Mouse (Mus musculus) lung, embryonic 15.5 days (tissue): ENCODE measurements around the gene Rpl22. TPM values are rescaled to one million over a fixed set of nuclear protein-coding genes. Genes with fewer than 3 reads are reported as not detected.

Experiments
- ATAC-seq: fragments of 200-750 bp; cut with Nextera tagmentation; 2 replicates; pipeline ENCODE4 v1.8.0; 2017; ENCODE audit warnings: moderate number of reproducible peaks, borderline replicate concordance; ENCODE audit not compliant: low FRiP score, low TSS enrichment; ENCODE audit errors: extremely low read depth
- H3K27ac ChIP-seq: fragments of 300-500 bp; sonication (generic); 2 replicates; pipeline ENCODE4 v1.5.1; 2015; ENCODE audit warnings: moderate library complexity, mild to moderate bottlenecking, inconsistent platforms
- H3K27me3 ChIP-seq: fragments of 300-500 bp; sonication (generic); 2 replicates; pipeline ENCODE4 v1.6.1; 2015; ENCODE audit warnings: inconsistent platforms
- H3K36me3 ChIP-seq: fragments of 300-500 bp; sonication (generic); 2 replicates; pipeline ENCODE4 v1.6.1; 2015; ENCODE audit warnings: inconsistent platforms
- H3K4me1 ChIP-seq: fragments of 300-500 bp; sonication (generic); 2 replicates; pipeline ENCODE4 v1.6.1; 2015; ENCODE audit warnings: inconsistent platforms
- H3K4me2 ChIP-seq: fragments of 300-500 bp; sonication (generic); 2 replicates; pipeline ENCODE4 v1.6.1; 2015; ENCODE audit warnings: inconsistent platforms, mild to moderate bottlenecking, moderate library complexity
- H3K4me3 ChIP-seq: fragments of 300-500 bp; sonication (generic); 2 replicates; pipeline ENCODE4 v1.5.1; 2015; ENCODE audit warnings: mild to moderate bottlenecking, inconsistent platforms
- H3K9ac ChIP-seq: fragments of 300-500 bp; sonication (generic); 2 replicates; pipeline ENCODE4 v1.6.1; 2015; ENCODE audit warnings: inconsistent platforms
- H3K9me3 ChIP-seq: fragments of 300-500 bp; sonication (generic); 2 replicates; pipeline ENCODE4 v1.6.1; 2016; ENCODE audit warnings: inconsistent platforms
- WGBS: fragments of 180-500 bp; shearing (Covaris S2); methylation state at CpG from one replicate; pipeline ENCODE4 v1.1.7; 2015; 5-methylcytosine and 5-hydroxymethylcytosine counted together
- polyA plus RNA-seq: library from polyadenylated mRNA; unstranded; fragments of >200 nt; fragmentation: Nextera tagmentation; extraction: Ambion mirVana; gene quantifications from 2 replicates; pipeline ENCODE4 v1.2.1, GENCODE M21; 2015

Gene Rpl22
- polyA plus RNA-seq, 1 experiment from 2014 or later, result 354 TPM

DNA sequence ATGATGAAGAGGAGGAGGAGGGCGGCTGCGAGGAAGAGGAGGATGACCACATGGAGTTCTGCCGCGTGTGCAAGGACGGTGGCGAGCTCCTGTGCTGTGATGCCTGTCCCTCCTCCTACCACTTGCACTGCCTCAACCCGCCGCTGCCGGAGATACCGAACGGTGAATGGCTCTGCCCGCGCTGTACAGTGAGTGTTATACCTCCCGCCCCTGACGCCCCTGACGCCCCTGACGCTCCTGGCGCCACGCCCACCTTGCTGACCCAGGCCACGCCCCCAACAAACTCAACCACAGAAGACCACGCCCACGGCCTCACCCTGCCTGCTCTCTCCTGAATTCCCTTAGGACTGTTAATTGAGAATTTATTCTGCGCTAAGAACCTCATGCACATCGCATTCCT, 35.3 kb downstream of the Rpl22 start:
- ATAC-seq, result peak; percentile 12; the same call in 1 of the 2 replicates

DNA sequence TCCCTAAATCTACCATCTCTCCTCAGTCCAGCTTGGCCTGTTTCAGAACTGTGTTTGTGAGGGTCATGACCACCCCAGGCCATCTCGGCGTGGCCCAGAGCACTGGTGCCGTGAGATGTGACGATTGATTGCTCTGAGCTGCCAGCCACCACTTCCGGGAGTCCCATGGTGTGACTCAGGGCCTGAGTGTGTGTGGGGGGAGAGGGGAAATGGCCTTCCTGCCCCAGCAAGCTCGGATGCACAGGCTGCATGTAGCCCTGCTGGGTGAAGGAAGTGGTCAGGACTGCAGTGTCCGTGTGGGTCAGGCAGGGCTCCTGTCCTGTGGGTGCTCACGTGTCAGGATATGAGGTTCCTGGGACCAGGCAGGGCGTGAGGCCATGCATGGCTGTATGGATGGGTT, 36.6 kb downstream of the Rpl22 start:
- H3K4me1 ChIP-seq, result no peaks in the 10 kb centered on the region
- H3K36me3 ChIP-seq, result no peaks in the 10 kb centered on the region
- H3K9me3 ChIP-seq, result no peaks in the 10 kb centered on the region
- peaks cover 28% of the 10 kb centered on the region for H3K27me3 ChIP-seq
- no peak overlapping the region for H3K4me2 ChIP-seq
- ATAC-seq, result no peak
- H3K4me3 ChIP-seq, result no peak overlapping the region
- H3K9ac ChIP-seq, result no peak overlapping the region
- no peak overlapping the region for H3K27ac ChIP-seq
- 31% methylated on average over 9 of the region's 9 CpGs for WGBS

More for the DNA sequence above, 35.3 kb downstream of the Rpl22 start:
- Histone ChIP-seq H3K4me3 (no peak overlapping the region), H3K9ac (no peak overlapping the region), H3K36me3 (no peaks in the 10 kb centered on the region), H3K4me1 (no peaks in the 10 kb centered on the region), H3K4me2 (peak overlapping the region; percentile 36), H3K27me3 (peaks cover 28% of the 10 kb centered on the region), H3K27ac (no peak overlapping the region), H3K9me3 (no peaks in the 10 kb centered on the region)
- WGBS, result 5% methylated on average over 24 of the region's 24 CpGs

DNA sequence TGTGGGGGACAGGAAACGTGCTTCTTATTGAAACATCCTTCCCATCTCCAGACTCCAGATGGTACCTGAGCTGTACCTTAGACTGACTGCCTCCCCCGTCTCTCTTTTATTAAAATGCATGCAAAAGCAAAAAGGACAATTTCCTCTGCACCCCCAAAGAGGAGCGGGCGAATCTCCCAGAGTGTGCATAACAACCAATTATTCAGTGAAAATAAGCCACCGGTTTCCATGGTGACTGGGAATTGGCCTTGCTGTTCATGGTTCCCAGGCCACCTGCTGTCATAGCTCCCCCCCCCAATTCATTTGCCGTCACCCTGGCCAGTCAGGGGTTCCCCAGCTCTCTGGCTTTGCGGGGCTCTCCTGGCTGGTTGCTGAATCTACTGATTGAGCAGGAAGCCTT, 39.7 kb downstream of the Rpl22 start:
- Histone ChIP-seq H3K4me3 (no peak overlapping the region), H3K9me3 (no peaks in the 10 kb centered on the region), H3K4me2 (no peak overlapping the region), H3K36me3 (no peaks in the 10 kb centered on the region), H3K27ac (no peak overlapping the region), H3K9ac (no peak overlapping the region), H3K27me3 (peaks cover 14% of the 10 kb centered on the region), H3K4me1 (no peaks in the 10 kb centered on the region)
- 74% methylated on average over 7 of the region's 7 CpGs for WGBS
- no peak for ATAC-seq

DNA sequence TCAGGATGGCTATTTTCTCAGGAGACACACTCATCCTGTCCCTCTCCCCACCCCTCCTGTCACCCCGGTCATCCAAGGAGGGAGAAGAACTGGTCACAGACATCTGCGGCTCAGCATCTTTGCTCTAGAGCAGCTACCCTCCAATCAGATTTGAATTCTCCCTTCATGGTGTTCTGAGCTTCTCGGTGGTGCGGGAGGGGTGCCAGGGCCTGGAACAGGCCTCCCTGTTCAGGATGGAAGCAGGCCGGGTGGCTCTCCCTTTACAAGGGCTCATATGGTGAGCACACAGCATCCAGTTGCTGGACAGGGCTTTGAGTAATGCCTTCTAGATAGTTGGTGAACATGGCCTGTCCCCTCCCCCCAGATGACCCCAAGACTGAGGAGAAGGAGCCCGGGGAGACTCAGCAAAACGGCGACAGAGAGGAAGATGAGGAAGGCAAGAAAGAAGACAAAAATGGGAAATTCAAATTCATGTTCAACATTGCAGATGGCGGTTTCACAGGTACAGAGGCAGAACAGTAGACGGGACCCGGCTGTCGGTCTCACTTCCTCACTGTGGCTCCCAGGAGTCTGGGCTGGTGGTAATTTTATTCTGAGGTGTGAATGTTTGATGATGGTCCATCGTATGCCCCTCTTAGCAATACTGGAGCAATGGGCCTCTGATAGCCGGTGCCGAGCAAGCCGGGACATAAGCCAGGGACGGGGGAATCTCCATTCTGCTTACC, 57.1 kb downstream of the Rpl22 start:
- Histone ChIP-seq H3K4me3 (no peak overlapping the region), H3K9ac (no peak overlapping the region), H3K9me3 (no peaks in the 10 kb centered on the region), H3K4me2 (no peak overlapping the region), H3K36me3 (no peaks in the 10 kb centered on the region), H3K4me1 (no peaks in the 10 kb centered on the region), H3K27ac (no peak overlapping the region), H3K27me3 (no peaks in the 10 kb centered on the region)
- WGBS, result 74% methylated on average over 17 of the region's 17 CpGs
- ATAC-seq, result no peak

Other genes with a start within 250 kb of the Rpl22 start
- gene Tnfrsf25, start 209.8 kb upstream of the Rpl22 start, polyA plus RNA-seq, result 1.1 and 1.5 TPM in 2 replicates
- 11.4 and 13.4 TPM in 2 replicates for gene Espn, start 173.4 kb upstream of the Rpl22 start, polyA plus RNA-seq
- gene Hes2, start 166.9 kb upstream of the Rpl22 start, polyA plus RNA-seq, result 0.26 and 0.61 TPM in 2 replicates
- 67.6 and 72.5 TPM in 2 replicates for gene Acot7, start 147.6 kb upstream of the Rpl22 start, polyA plus RNA-seq
- gene Gpr153, start 51.5 kb upstream of the Rpl22 start, polyA plus RNA-seq, result 14.9 and 15.2 TPM in 2 replicates
- gene Hes3, start 34.1 kb upstream of the Rpl22 start, polyA plus RNA-seq, result not detected in 2 replicates
- 25.2 and 26.0 TPM in 2 replicates for gene Icmt, start 28.5 kb upstream of the Rpl22 start, polyA plus RNA-seq
- gene Rnf207, start 6.7 kb upstream of the Rpl22 start, polyA plus RNA-seq, result 2.9 and 3.3 TPM in 2 replicates
- gene Chd5, start 12.9 kb downstream of the Rpl22 start, polyA plus RNA-seq, result 0.03 and 0.10 TPM in 2 replicates
- 3.2 and 3.3 TPM in 2 replicates for gene Nphp4, start 151.0 kb downstream of the Rpl22 start, polyA plus RNA-seq
- 5.4 and 7.3 TPM in 2 replicates for gene Kcnab2, start 152.1 kb downstream of the Rpl22 start, polyA plus RNA-seq